Comparison of ENCODE assay signal across 9 mouse cellular contexts in the genomic region with DNA sequence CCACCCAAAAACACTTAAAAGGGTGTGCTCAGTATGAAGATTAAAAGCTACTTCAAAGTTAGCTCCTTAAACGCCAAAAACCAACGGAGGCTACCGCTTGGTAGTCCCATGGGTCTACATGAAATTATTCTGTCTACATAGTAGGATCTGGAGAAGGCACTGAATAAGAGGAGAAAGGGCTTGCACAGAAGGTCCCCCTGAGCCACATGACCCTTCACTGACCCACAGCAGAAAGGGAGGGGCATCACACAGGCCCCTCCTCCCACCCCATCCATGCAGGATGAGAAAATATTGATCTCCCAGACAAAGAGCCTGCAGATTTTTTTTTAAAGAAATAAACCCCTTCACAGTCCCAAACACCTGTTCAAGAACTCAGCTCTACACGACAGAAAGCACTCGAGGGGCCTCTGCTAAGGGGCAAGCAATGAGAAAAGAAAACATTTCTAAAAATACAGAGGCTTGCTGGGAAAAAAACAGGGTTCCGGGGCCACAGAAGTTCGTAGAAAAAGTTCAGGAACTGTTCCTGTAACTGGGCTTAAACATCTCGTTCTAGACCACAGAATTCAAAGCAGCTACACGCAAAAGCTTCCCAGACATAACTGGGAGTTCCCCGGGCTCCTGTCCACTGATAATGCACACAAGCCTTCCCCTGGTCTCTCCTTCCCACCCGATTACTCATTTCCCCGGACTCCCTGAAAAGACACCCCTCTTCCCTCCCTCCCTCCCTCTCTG. TPM values are rescaled to one million over a fixed set of nuclear protein-coding genes. Genes with fewer than 3 reads are reported as not detected.
A peak's percentile ranks its signal among the peaks of the same experiment; 100 is the strongest.
DNase-seq lines count a peak whose midpoint lies in the region; ATAC-seq and TF ChIP-seq lines count a peak whose summit lies in the region.
"Had no signal": no experiment of that assay in that cellular context is flagged by ENCODE, and none has a peak within 500 bp of the region (broad histone marks: within the 10 kb centered on the region; RNA-seq: fewer than 3 reads in every experiment).

No protein-coding gene starts in this region.

- TF ChIP-seq CTCF in heart, adult 2 months (IDR thresholded peaks at IDR 0.05): no peak
- no peak for TF ChIP-seq CTCF in midbrain, postnatal 0 days (IDR thresholded peaks at IDR 0.05)
- TF ChIP-seq CTCF in hindbrain, postnatal 0 days (IDR thresholded peaks at IDR 0.05; ENCODE audit: low read depth): no peak

- intact Hi-C loops in heart, adult 2 months (cut with DNase I): loop anchor here (5.0 kb wide), 1 partner anchor 33 kb away; no protein-coding TSS in a partner anchor

- DNase-seq in heart, adult 2 months: no peak
- DNase-seq in heart, adult 9 months (ENCODE audit: low spot score in 2 of 2): no peak
- DNase-seq in midbrain, postnatal 0 days (ENCODE audit: low spot score): no peak
- DNase-seq in hindbrain, postnatal 0 days (ENCODE audit: low spot score): no peak
- peak; percentile 41 for DNase-seq in retina, postnatal 1 day
- DNase-seq in right cerebral cortex, postnatal 10 days (ENCODE audit: low spot score in 2 of 2): no peak
- no peak for DNase-seq in MN1 (ENCODE audit: low spot score)
- DNase-seq: thymus, postnatal 14 days had no signal

- 28% methylated on average over 12 of the region's 12 CpGs for WGBS in heart, adult 2 months
- 14% methylated on average over 12 of the region's 12 CpGs for WGBS in midbrain, embryonic 12.5 days
- 23% methylated on average over 12 of the region's 12 CpGs for WGBS in midbrain, postnatal 0 days
- 20% methylated on average over 12 of the region's 12 CpGs for WGBS in hindbrain, postnatal 0 days

- no peak for TF ChIP-seq POLR2A in heart, adult 2 months (IDR thresholded peaks at IDR 0.05; ENCODE audit: insufficient read depth, low read depth, low read length)

- peaks cover 6% of the 10 kb centered on the region; the same call in 1 of the 2 replicates for H3K4me1 ChIP-seq in heart, adult 2 months (ENCODE audit: control insufficient read depth, insufficient read depth, low read length)
- peaks cover 81% of the 10 kb centered on the region for H3K4me1 ChIP-seq in midbrain, embryonic 12.5 days
- peaks cover 5% of the 10 kb centered on the region; the same call in 1 of the 2 replicates for H3K4me1 ChIP-seq in midbrain, postnatal 0 days (ENCODE audit: insufficient read depth, low read length)
- peaks cover 9% of the 10 kb centered on the region; the same call in 1 of the 2 replicates for H3K4me1 ChIP-seq in hindbrain, postnatal 0 days (ENCODE audit: insufficient read depth, low read length)

- no peak for TF ChIP-seq EP300 in heart, adult 2 months (IDR thresholded peaks at IDR 0.05; ENCODE audit: insufficient read depth, low read depth, low read length)

- peak overlapping the region; percentile 49 for H3K27ac ChIP-seq in heart, adult 2 months
- peak overlapping the region; percentile 65; the same call in 1 of the 2 replicates for H3K27ac ChIP-seq in midbrain, embryonic 12.5 days (replicated peaks)
- H3K27ac ChIP-seq in midbrain, postnatal 0 days (ENCODE audit: low read depth, low read length): no peak overlapping the region
- peak overlapping the region; percentile 32; the same call in 1 of the 2 replicates for H3K27ac ChIP-seq in hindbrain, postnatal 0 days

- no peak overlapping the region for H3K9ac ChIP-seq in heart, adult 2 months (ENCODE audit: low read depth, low read length)
- H3K9ac ChIP-seq in midbrain, embryonic 12.5 days (replicated peaks): peak overlapping the region; percentile 13; the same call in 1 of the 2 replicates
- H3K9ac ChIP-seq in midbrain, postnatal 0 days (replicated peaks; ENCODE audit: low read length, poor library complexity, severe bottlenecking): no peak overlapping the region
- no peak overlapping the region for H3K9ac ChIP-seq in hindbrain, postnatal 0 days (replicated peaks; ENCODE audit: low read length)

- 0 out of 2 replicates have a peak, but pooled peaks cover 2% of the 10 kb centered on the region for H3K79me2 ChIP-seq in heart, adult 2 months (replicated peaks; ENCODE audit: control insufficient read depth, insufficient read depth, low read length)

- no peaks in the 10 kb centered on the region for H3K9me3 ChIP-seq in midbrain, embryonic 12.5 days
- no peaks in the 10 kb centered on the region for H3K9me3 ChIP-seq in midbrain, postnatal 0 days (ENCODE audit: low read length)
- H3K9me3 ChIP-seq in hindbrain, postnatal 0 days (ENCODE audit: low read length): no peaks in the 10 kb centered on the region

- no peak for ATAC-seq in midbrain, embryonic 12.5 days (ENCODE audit: low FRiP score, low read depth)
- no peak for ATAC-seq in midbrain, postnatal 0 days (ENCODE audit: low FRiP score)
- no peak for ATAC-seq in hindbrain, postnatal 0 days

- no peaks in the 10 kb centered on the region for H3K27me3 ChIP-seq in heart, adult 2 months (ENCODE audit: control insufficient read depth, insufficient read depth, low read length)
- no peaks in the 10 kb centered on the region for H3K27me3 ChIP-seq in midbrain, embryonic 12.5 days
- no peaks in the 10 kb centered on the region for H3K27me3 ChIP-seq in midbrain, postnatal 0 days (ENCODE audit: insufficient read depth, low read length)
- H3K27me3 ChIP-seq in hindbrain, postnatal 0 days (ENCODE audit: insufficient read depth, low read length): no peaks in the 10 kb centered on the region

- H3K4me2 ChIP-seq in midbrain, embryonic 12.5 days (replicated peaks): peak overlapping the region; percentile 17
- H3K4me2 ChIP-seq in midbrain, postnatal 0 days (ENCODE audit: low read depth, low read length, poor library complexity, severe bottlenecking): no peak overlapping the region
- no peak overlapping the region for H3K4me2 ChIP-seq in hindbrain, postnatal 0 days (ENCODE audit: low read depth, low read length)

- peaks cover 7% of the 10 kb centered on the region for H3K36me3 ChIP-seq in heart, adult 2 months (ENCODE audit: control insufficient read depth, insufficient read depth, low read length)
- peaks cover 30% of the 10 kb centered on the region for H3K36me3 ChIP-seq in midbrain, embryonic 12.5 days
- H3K36me3 ChIP-seq in midbrain, postnatal 0 days (ENCODE audit: insufficient read depth, low read length): peaks cover 9% of the 10 kb centered on the region
- 0 out of 2 replicates have a peak, but pooled peaks cover 4% of the 10 kb centered on the region for H3K36me3 ChIP-seq in hindbrain, postnatal 0 days (ENCODE audit: insufficient read depth, low read length)

- no peak overlapping the region for H3K4me3 ChIP-seq in heart, adult 2 months
- H3K4me3 ChIP-seq in midbrain, embryonic 12.5 days: no peak overlapping the region
- no peak overlapping the region for H3K4me3 ChIP-seq in midbrain, postnatal 0 days (ENCODE audit: low read depth, low read length)
- H3K4me3 ChIP-seq in hindbrain, postnatal 0 days (ENCODE audit: low read length): no peak overlapping the region

RNA-seq across cellular contexts. Expression of gene Msi2, which starts 27.6 kb away (rescaled TPM):
- 100 to 1,000 TPM; 176 to 208 TPM for total RNA-seq in heart, adult 2 months (2021)
- polyA plus RNA-seq in heart, adult 2 months (2012; rRNA removed): 42.5 and 65.9 TPM in 2 replicates
- 41.5 and 47.9 TPM in 2 replicates for polyA plus RNA-seq in midbrain, embryonic 12.5 days (2016; fragmentation: Nextera tagmentation; extraction: Ambion mirVana)
- total RNA-seq in midbrain, postnatal 0 days (2014; rRNA removed): 133 and 142 TPM in 2 replicates
- 21.6 and 26.9 TPM in 2 replicates for polyA plus RNA-seq in midbrain, postnatal 0 days (2015; fragmentation: Nextera tagmentation; extraction: Ambion mirVana)
- total RNA-seq in hindbrain, postnatal 0 days (2014; rRNA removed): 165 and 170 TPM in 2 replicates
- 33.0 and 36.8 TPM in 2 replicates for polyA plus RNA-seq in hindbrain, postnatal 0 days (2015; fragmentation: Nextera tagmentation; extraction: Ambion mirVana)
